Mouse (Mus musculus) liver, embryonic 14.5 days (tissue): ENCODE data around the gene Mlana.
A peak's percentile ranks its signal among the peaks of the same experiment; 100 is the strongest.

Source experiments
- CTCF ChIP-seq: IDR thresholded peaks from 2 replicates; pipeline ENCODE4 v1.5.1; 2016; ENCODE audit warnings: antibody characterized with exemption, low read depth, control low read depth
- EP300 ChIP-seq: IDR thresholded peaks from 2 replicates; pipeline ENCODE4 v1.6.1; 2016; ENCODE audit warnings: antibody characterized with exemption, low read depth

DNA sequence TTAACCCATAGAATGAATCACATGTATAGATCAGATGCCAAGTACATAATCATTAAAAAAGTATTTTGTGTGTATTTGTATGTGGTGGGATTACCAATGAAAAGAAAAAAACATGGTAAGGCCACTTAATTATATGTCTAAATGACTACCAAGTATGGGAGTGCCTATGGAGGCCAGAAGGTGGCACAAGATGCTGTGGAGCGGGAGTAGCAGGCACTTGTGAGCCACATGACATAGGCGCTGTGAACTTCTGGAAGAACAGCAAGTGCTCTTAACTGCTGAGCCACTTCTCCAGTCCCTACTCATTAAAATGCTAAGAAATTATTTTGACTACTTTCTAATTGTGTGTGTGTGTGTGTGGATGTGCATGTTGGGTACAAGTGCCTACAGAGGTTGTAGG lies 42.0 kb downstream of the Mlana start:
- TF ChIP-seq CTCF (peak; percentile 36), EP300 (no peak)
